Mouse (Mus musculus): ENCODE results near the gene Plcb2.

Plcb2 gene

DNA sequence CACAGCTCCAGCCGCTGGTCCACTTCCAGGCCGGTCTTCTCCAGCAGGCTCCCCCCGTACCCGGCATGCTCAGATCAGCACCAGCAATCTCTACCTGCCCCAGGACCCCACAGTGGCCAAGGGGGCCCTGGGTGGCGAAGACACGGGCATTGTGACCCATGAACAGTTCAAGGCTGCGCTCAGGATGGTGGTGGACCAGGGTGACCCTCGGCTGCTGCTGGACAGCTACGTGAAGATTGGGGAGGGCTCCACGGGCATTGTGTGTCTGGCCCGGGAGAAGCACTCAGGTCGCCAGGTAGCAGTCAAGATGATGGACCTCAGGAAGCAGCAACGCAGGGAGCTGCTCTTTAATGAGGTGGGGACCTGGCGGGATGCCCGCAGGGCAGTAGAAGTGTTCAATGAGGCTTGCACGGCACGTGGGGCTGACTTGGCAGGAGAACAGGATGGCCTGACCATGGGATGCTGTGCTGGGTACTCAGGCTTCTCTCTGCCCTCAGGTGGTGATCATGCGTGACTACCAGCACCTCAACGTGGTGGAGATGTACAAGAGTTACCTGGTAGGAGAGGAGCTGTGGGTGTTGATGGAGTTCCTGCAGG is 34.8 kb downstream of the Plcb2 start:
- DNase-seq (ENCODE audit: extremely low spot score, low read depth, low spot score): no peak

DNA sequence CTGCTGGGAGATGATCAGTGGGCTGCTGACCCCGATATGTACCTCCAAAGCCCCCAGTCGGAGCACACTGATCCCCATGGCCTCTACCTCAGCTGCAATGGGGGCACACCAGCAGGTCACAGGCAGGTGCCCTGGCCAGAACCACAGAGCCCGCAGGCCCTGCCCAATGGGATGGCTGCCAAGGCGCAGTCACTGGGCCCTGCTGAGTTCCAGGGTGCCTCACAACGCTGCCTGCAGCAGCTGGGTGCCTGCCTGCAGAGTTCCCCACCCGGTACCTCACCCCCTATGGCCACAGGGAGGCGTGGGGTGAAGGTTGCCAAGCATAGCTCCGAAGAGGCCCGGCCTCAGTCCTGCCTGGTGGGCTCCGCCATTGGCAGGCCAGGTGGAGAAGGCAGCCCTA is 38.4 kb downstream of the Plcb2 start:
- DNase-seq (ENCODE audit: extremely low spot score, low read depth, low spot score): no peak

GRCm38 (mm10) chr2:118687791-118688190 is 40.4 kb downstream of the Plcb2 start:
- DNase-seq (ENCODE audit: extremely low spot score, low read depth, low spot score): no peak

GRCm38 (mm10) chr2:118686693-118687092 is 41.5 kb downstream of the Plcb2 start:
- DNase-seq (ENCODE audit: extremely low spot score, low read depth, low spot score): no peak

- no peak for DNase-seq (ENCODE audit: extremely low spot score, low read depth, low spot score)
Observed at GRCm38 (mm10) chr2:118685088-118685487, 43.1 kb downstream of the Plcb2 start.

DNA sequence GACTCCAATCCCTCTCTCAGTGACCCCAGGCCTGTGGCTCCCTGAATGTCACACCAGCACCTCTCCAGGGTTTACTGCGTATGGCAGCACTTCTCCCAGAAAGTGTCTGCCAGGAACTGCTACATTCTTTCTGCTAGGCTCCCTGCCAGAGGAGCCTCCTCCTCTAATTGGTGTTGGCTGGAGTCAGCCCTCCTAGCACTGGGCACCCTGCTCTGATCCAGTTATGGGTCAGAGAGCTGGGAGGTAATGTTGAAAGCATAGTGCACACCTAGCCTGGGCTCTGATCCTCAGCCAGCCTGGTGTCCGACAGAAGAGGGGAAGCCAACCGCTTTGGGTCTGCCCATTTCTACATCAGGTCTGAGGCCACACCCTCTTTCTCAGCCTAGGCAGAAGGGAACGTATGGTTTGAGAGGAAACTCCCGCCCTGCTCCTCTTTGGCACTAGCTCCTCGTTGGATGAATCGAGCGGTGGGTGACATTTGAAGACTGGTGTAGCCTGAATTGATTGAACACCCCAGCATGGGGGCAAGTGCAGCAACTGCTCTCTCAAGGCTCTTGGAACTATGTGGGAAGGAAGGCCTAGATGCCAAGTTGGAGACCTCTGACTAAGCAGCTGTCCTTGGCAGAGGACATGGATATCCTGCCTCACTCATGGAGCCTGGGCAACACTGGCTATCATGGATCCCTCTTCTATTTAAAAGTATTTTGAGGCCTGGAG is 45.5 kb downstream of the Plcb2 start:
- no peak for DNase-seq (ENCODE audit: extremely low spot score, low read depth, low spot score)

DNA sequence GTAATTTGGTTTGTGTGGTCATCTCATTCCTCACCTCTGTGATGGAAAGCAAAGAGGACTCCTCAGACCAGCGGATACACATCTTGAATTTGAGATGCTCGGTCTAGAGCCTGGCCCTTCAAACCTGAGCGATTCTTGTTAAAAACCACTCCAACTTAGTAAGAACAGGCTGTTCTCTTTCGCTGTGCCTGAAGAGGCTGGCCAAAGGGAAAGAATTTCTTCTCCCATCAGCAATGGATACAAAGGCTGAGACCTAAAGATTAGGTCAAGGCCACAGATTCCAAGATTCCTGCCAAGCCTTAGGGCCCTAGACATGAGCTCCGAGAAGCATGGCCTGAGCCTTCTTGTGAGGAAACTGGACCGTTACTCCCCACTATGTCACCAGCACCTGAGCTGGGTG is 47.3 kb downstream of the Plcb2 start:
- no peak for DNase-seq (ENCODE audit: extremely low spot score, low read depth, low spot score)

GRCm38 (mm10) chr2:118679577-118679976 is 48.7 kb downstream of the Plcb2 start:
- DNase-seq (ENCODE audit: extremely low spot score, low read depth, low spot score): no peak

GRCm38 (mm10) chr2:118677817-118678216 is 50.4 kb downstream of the Plcb2 start:
- no peak for DNase-seq (ENCODE audit: extremely low spot score, low read depth, low spot score)

DNA sequence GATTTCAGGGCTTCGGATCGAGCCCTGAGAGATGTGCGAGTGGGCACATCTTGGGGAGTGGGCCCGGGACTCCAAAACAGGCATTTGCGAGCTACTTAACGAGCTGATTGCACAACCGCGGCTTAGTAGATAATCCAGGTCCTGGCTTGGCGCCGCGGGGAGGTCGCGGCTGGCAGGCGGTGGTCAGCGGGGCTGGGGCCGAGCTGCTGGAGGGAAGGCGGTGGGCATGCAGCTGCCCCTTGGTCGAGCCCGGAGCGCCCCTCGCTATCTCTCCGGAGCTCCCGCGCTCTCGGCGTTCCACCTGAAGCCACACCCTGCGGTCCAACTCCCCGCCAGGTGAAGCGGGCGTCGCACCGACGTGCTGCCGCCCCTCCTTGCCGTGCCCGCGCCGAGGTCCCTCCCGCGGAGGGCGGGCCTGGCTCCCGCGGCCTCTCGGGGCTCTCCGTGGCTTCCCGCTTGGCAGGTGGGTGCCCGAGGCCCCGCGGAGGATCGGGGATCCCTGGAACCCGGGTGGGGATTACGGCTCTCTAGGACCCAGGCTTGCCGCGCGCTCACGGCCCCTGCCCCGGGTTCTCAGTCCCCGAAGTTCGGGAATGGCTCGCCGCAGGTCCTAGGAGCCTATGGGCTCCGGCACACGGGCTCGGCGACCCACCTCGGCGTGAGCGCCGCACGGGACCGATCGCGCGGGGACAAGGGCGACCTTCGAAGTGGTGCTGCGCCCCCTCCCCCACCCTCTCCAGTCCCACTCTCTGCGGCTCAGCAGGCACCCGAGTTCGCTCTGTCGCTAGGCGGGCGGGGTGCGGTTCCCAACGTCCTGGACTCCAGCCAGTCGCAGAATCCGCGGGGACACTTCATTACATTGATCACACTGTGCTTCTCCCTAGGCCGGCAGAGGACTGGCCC is 51.1 kb downstream of the Plcb2 start:
- DNase-seq (ENCODE audit: extremely low spot score, low read depth, low spot score): no peak

GRCm38 (mm10) chr2:118674500-118674899 is 53.7 kb downstream of the Plcb2 start:
- no peak for DNase-seq (ENCODE audit: extremely low spot score, low read depth, low spot score)

DNA sequence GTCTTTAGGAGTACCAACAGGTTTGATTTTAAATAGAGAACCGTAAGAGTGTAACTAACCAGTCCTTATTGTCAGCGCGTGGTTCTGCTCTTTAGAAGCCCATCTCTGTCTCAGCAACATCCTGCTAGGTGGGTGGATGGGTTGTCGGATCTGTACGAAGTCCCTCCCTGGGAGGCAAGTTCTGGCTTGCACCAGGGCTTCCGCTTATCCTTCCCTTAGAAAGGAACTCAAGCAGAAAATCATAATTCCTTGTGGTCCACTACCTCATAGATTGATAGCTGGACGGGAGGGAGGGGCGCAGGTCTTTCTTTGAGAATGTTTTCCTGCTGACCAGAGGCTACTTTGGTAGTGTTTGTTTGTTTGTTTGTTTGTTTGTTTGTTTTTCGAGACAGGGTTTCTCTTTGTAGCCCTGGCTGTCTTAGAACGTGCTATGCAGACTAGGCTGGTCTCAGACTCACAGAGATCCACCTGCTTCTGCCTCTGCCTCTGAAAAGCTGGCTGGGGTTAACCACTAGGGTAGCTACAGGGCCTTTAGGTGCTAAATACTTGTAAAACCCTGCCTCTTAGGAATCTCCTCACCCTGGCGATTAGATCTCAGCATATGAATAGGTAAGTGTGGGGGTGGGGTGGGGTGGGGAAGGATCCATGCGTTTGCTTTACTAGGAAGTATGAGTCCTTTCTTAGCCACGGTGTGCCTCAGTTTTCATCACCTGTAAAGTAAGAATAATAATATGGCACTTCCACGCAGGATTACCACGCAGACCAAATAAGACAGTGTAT is 54.4 kb downstream of the Plcb2 start:
- DNase-seq (ENCODE audit: extremely low spot score, low read depth, low spot score): no peak

DNA sequence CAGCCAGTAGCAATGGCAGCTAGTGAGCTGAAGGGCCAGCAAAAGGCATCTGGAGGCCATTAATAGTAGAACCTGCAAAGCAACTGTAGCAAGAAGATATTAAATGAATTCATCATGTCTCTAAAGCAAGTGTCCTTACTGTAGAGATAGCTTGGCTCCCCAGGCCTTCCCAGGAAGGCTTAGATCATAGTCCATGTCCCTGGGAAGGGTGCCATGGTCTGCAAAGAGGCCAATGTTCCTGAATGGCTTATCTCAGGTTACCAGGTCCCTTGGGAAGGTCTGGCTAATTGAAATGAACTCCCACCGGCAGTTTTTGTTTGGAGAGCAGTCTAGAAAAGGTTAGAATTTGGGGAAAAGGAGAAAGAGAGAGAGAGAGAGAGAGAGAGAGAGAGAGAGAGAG is 56.5 kb downstream of the Plcb2 start:
- DNase-seq (ENCODE audit: extremely low spot score, low read depth, low spot score): no peak

DNA sequence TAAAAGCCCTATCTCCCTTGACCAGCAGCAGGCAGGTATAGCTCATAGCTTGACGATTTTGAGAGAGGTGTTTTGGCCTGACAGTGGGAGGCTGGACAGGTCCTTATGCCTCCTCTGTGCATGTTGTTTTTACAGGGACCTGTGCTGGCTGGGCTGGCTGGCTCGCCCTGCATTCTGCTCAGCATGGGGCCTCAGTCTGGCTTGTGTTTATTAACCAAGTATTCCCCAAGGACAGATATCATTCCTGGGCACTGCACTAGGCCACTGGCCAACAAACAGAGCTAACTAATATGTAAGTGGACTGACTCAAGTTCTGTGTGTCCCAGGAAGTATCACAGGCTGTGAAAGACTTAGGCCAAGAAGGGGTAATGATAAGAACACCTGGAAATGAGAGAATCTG is 58.5 kb downstream of the Plcb2 start:
- no peak for DNase-seq (ENCODE audit: extremely low spot score, low read depth, low spot score)

DNA sequence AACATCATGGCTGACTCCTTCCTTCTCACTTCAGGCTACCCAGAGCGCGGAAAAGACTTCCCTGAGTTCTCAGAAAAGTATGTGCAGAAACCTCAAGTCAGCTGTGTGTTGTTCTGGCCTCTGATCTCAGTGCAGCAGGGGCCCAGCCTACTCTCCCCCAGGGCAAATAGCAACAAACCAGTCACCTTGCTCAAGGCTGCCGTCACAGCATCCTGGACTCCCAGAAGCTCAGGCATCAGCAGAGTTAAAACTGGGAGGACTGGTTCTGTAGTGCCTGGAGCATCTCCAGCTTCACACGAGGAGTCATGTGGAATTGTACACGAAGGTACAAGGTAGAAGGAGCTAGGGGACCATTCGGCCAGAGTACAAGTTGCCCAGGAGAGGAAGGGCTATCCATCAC is 59.0 kb downstream of the Plcb2 start:
- no peak for DNase-seq (ENCODE audit: extremely low spot score, low read depth, low spot score)

GRCm38 (mm10) chr2:118667181-118667580 is 61.1 kb downstream of the Plcb2 start:
- no peak for DNase-seq (ENCODE audit: extremely low spot score, low read depth, low spot score)

DNA sequence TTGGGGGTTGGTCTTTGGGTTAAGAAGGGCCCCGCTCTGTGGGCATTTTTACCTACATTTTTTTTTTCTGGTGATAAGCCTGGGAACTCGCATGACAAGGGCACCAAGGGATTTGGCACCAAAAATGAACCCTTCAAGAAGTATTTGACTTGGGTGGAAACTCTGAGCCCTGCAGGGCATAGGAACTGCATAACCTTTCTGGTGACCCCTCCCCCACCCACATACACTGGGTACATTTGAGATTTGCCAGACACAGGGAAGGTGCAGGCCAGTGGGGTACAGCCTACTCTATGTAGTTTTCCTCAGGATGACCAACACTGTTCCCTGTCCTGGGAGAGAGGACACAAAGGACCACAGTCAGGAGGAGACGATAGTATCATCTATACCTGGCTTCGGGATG is 62.6 kb downstream of the Plcb2 start:
- no peak for DNase-seq (ENCODE audit: extremely low spot score, low read depth, low spot score)

GRCm38 (mm10) chr2:118664975-118665516 is 63.2 kb downstream of the Plcb2 start:
- DNase-seq (ENCODE audit: extremely low spot score, low read depth, low spot score): no peak

DNA sequence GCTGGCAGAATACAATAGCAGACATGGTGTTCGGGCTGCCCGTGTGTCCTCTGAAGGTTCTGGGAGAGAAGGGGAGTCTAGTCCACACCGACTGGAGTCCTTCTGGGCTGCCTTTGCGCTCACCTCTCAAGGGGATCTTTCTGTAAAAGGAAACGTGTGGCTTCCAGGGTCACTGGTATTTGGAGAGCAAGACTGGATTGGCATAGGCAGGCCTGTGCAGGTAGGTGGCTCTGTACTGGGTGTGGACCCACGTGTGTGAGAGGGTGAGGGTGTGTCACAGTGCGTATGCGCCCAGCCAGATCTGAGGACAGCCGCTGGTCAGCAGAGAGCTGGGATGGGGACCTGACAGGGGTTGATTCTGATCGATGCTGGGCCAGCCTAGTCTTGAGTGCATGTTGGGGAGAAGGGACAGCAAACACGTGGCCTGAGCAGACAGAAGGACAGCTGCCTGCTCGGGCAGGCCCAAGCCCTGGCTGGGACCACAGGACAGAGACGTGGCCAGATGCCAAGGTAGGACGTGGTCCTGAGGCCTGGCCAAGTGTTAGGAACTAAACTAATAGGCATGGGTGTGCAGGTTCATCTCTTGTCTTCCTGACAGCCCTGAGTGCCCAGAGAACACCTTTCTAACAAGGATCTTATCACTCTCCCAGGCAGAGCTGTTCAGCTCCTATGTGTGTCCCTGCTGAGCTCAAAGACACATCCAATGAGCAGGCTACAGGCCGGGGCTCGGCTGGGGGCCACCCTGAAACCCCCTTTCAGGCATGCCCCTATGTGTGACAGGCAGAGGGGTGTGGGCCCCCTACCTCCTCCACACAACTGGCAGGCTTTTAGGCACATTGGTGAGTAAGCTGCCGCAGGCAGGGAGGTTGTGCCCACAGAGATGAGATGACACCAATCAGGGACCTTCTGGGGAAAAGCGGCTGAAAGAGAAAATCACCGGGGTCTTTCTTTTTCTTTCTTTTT is 64.2 kb downstream of the Plcb2 start:
- DNase-seq (ENCODE audit: extremely low spot score, low read depth, low spot score): no peak

All from hindlimb bud, embryonic 11.5 days (tissue).